Mouse (Mus musculus): ENCODE results near the gene Etv2.

The Etv2 gene

GRCm38 (mm10) chr7:30588676-30589434 lies 46.8 kb downstream of the Etv2 start, which contains the start of gene Kmt2b:
Gene Kmt2b (minus strand): TSS chr7:30588726.
- peak; percentile 82 for DNase-seq (ENCODE audit: low read depth)

GRCm38 (mm10) chr7:30587842-30588667 lies 47.6 kb downstream of the Etv2 start:
- DNase-seq (ENCODE audit: low read depth) = no peak

DNA sequence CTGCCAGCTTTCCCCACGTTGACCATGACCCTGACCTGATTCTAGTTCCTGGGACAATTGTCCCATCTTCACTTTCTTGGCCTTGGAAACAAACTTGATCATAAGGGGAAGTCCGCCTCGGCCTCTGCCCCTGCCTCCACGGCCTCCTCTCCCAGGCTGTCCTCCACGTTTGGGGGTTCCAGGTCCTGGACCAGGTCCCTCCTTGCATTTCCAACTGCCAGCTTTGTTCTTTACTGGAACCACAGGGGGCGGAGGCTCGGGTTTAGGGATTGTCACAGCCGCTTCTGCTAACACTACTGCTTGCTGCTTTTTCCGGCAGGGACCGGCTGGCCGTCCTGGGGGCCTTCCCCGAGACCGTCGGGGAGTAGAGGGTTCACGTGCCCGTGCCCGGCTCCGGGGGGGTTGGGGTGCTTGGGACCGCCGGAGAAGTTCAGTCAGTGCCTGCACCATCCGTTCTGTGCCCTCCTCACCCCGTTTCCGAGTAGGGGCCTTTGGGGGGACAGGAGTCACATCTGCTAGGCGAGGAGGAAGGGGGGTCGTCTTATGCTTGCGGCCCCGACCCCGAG lies 49.1 kb downstream of the Etv2 start:
- DNase-seq (ENCODE audit: low read depth) = no peak

GRCm38 (mm10) chr7:30585170-30585569 lies 50.5 kb downstream of the Etv2 start:
- no peak for DNase-seq (ENCODE audit: low read depth)

GRCm38 (mm10) chr7:30584339-30584738 lies 51.3 kb downstream of the Etv2 start:
- DNase-seq (ENCODE audit: low read depth) = no peak

Measured in c-Kit-positive CD71-negative TER-119-negative erythroid progenitor cells, embryonic 14.5 days (primary cell).